Mouse (Mus musculus) ES-Bruce4 (cell line): ENCODE results near the gene Sugct. TPM values are rescaled to one million over a fixed set of nuclear protein-coding genes. Genes with fewer than 3 reads are reported as not detected.
"Not testable (repeated sequence)": the region's sequence is repeated elsewhere in the genome, so short reads cannot be mapped to it uniquely, and the experiment has no call there.

Source experiments
- H3K27ac ChIP-seq: 2 replicates; pipeline ENCODE4 v1.5.1; 2012; ENCODE audit warnings: low read length, inconsistent platforms; ENCODE audit not compliant: insufficient read depth
- H3K27me3 ChIP-seq: 2 replicates; pipeline ENCODE4 v1.6.1; 2012; ENCODE audit warnings: mild to moderate bottlenecking, low read length, inconsistent platforms; ENCODE audit not compliant: control insufficient read depth, poor library complexity, insufficient read depth, severe bottlenecking
- H3K36me3 ChIP-seq: 2 replicates; pipeline ENCODE4 v1.6.1; 2012; ENCODE audit warnings: inconsistent platforms, mild to moderate bottlenecking, low read length, moderate library complexity; ENCODE audit not compliant: control insufficient read depth, poor library complexity, insufficient read depth, severe bottlenecking
- H3K4me1 ChIP-seq: one replicate; pipeline ENCODE4 v1.8.1; 2011; ENCODE audit warnings: low read length; ENCODE audit not compliant: control insufficient read depth, insufficient read depth
- H3K4me3 ChIP-seq: 2 replicates; pipeline ENCODE4 v1.5.1; 2011; ENCODE audit warnings: low read depth, mild to moderate bottlenecking, low read length
- H3K9ac ChIP-seq: 2 replicates; pipeline ENCODE4 v1.6.1; 2012; ENCODE audit warnings: low read depth, mild to moderate bottlenecking, inconsistent platforms; ENCODE audit not compliant: poor library complexity, severe bottlenecking
- H3K9me3 ChIP-seq: replicated peaks from 2 replicates; pipeline ENCODE4 v1.6.1; 2012; ENCODE audit warnings: mild to moderate bottlenecking, low read length, inconsistent platforms; ENCODE audit not compliant: control insufficient read depth, poor library complexity, insufficient read depth, severe bottlenecking
- CTCF ChIP-seq: IDR thresholded peaks from one replicate; pipeline ENCODE4 v1.8.1; 2011; ENCODE audit warnings: low read depth, low read length
- EP300 ChIP-seq: IDR thresholded peaks from 2 replicates; pipeline ENCODE4 v1.6.1; 2011; ENCODE audit warnings: low read depth, low read length; ENCODE audit not compliant: insufficient read depth
- POLR2A ChIP-seq: IDR thresholded peaks from one replicate; pipeline ENCODE4 v1.8.1; 2011; ENCODE audit warnings: low read length; ENCODE audit not compliant: insufficient read depth
- polyA plus RNA-seq: library from polyadenylated mRNA; stranded (reverse); fragments of >200 nt; gene quantifications from 2 replicates; pipeline ENCODE4 v1.2.4, GENCODE M21; 2011; ENCODE audit warnings: low read depth; ENCODE audit not compliant: missing spikeins, insufficient read depth, insufficient read length

Sugct gene
- polyA plus RNA-seq, 1 experiment, result 2.8 TPM

DNA sequence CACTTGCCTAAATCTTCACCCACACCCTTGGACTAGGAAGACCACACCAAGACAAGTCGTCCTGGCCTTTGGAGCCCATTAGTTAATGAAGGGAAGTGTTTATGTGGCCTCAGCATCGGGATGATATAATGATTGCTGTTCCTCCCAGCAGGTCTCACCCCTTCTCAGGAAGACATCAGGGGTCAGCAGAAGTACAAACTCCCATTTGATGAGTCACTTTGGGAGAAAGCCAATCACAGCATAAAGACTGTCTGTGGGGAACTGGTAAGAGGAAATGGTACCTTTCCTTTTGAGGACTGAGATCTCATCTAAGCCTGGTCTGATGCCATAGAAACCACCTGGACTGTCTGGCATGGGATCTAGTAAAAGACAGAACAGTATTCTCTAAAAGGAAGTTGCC is 860.2 kb downstream of the Sugct start:
- Histone ChIP-seq H3K9me3 (no peaks in the 10 kb centered on the region), H3K4me1 (peaks cover 4% of the 10 kb centered on the region), H3K36me3 (no peaks in the 10 kb centered on the region), H3K27ac (no peak overlapping the region), H3K27me3 (no peaks in the 10 kb centered on the region), H3K9ac (no peak overlapping the region), H3K4me3 (no peak overlapping the region)
- TF ChIP-seq POLR2A, result no peak
- no peak for TF ChIP-seq EP300
- TF ChIP-seq CTCF, result no peak

GRCm38 (mm10) chr13:16833069-16833468 is 862.3 kb downstream of the Sugct start:
- H3K4me3 ChIP-seq, result no peak overlapping the region
- peaks cover 4% of the 10 kb centered on the region for H3K4me1 ChIP-seq
- no peak overlapping the region for H3K9ac ChIP-seq
- no peaks in the 10 kb centered on the region for H3K9me3 ChIP-seq
- H3K27me3 ChIP-seq, result no peaks in the 10 kb centered on the region
- H3K36me3 ChIP-seq, result no peaks in the 10 kb centered on the region
- TF ChIP-seq POLR2A (no peak), EP300 (no peak)
- no peak overlapping the region for H3K27ac ChIP-seq

- Histone ChIP-seq H3K9ac (no peak overlapping the region), H3K27me3 (no peaks in the 10 kb centered on the region), H3K27ac (no peak overlapping the region), H3K36me3 (no peaks in the 10 kb centered on the region), H3K9me3 (no peaks in the 10 kb centered on the region), H3K4me3 (no peak overlapping the region), H3K4me1 (peaks cover 4% of the 10 kb centered on the region)
- TF ChIP-seq CTCF (no peak), POLR2A (no peak), EP300 (no peak)
Observed at GRCm38 (mm10) chr13:16831840-16832239, 863.5 kb downstream of the Sugct start.

DNA sequence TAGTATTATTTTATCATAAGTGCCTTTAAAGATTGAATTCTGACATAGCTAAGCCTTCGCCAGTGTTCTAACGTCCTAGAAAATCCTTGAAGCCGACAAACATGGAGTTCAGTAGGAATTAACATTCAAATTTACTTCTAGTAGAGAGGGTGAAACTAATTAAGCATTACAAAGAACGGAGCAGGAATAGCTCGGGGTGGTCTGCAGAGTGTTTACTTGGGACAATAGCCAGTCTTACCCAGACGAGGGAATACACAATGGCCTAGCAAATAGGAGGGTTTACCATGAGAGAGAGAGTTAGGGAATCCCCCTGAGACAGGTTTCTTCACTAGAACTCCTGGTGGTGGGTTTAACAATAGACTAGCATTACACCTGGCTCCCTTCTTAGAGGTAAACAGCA is 865.1 kb downstream of the Sugct start:
- not testable (repeated sequence) for H3K9me3 ChIP-seq, H3K4me1 ChIP-seq, H3K9ac ChIP-seq, H3K36me3 ChIP-seq, H3K4me3 ChIP-seq, H3K27me3 ChIP-seq
- peak overlapping the region; percentile 87 for H3K27ac ChIP-seq

DNA sequence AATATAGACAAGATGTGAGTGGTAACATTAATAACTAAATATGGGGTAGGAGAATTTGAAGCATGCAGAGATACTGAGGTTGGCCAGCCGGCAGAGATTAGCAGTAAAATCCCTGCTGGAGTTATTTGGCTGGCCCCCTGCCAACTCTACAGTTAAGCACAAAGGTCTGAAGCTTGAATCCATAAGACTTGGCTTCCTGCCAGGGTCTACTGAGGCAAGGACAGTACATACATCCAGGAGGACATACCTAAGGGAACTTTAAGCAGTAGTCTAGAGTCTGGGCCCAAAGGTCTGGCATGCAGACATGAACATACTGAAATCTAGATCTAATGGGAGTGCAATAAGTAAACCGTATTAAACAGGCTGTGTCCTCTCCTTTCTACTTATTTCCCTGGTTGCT is 865.8 kb downstream of the Sugct start:
- no peak overlapping the region for H3K9ac ChIP-seq
- no peaks in the 10 kb centered on the region for H3K36me3 ChIP-seq
- no peaks in the 10 kb centered on the region for H3K27me3 ChIP-seq
- peak overlapping the region; percentile 92 for H3K27ac ChIP-seq
- H3K9me3 ChIP-seq, result peaks cover under 1% of the 10 kb centered on the region; the same call in 1 of the 2 replicates
- no peak for TF ChIP-seq CTCF
- TF ChIP-seq POLR2A, result no peak
- no peak for TF ChIP-seq EP300
- no peak overlapping the region for H3K4me3 ChIP-seq
- H3K4me1 ChIP-seq, result peaks cover 6% of the 10 kb centered on the region

DNA sequence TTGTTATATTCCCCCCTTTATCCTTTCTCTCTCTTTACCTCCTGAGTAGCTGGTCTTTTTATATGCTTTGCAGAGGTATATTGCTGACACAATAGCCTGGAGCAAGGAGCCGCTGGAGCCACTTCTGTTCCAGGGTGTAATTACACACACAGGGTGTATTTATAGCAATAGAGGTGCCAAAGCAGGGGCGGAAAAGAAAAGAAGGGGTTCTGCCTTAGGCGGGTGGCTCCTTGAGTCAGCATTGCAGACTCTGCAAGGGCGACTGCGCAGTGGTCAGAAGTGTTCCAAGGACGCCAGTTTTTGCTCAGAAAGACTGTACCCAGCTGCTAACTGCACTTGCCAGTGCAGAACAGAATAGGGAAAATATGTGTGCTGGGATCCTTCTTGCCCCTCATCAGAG is 869.7 kb downstream of the Sugct start:
- Histone ChIP-seq H3K9ac (no peak overlapping the region), H3K27me3 (no peaks in the 10 kb centered on the region), H3K36me3 (no peaks in the 10 kb centered on the region), H3K4me1 (peaks cover 3% of the 10 kb centered on the region), H3K4me3 (no peak overlapping the region), H3K9me3 (peaks cover 6% of the 10 kb centered on the region), H3K27ac (no peak overlapping the region)
- no peak for TF ChIP-seq EP300
